Mouse (Mus musculus) spleen, adult 18-20 months (tissue): ENCODE measurements around the gene Nat9.

ENCODE experiments used
- DNase-seq, 2 experiments: peaks; one replicate each; pipeline ENCODE4 v3.0.0; 2022; ENCODE audit warnings: mixed read lengths in 2 of 2

The Nat9 gene

GRCm38 (mm10) chr11:115150741-115151254 lies 36.9 kb downstream of the Nat9 start:
- DNase-seq, result no peak

GRCm38 (mm10) chr11:115147813-115148212 lies 39.8 kb downstream of the Nat9 start:
- DNase-seq, result no peak

GRCm38 (mm10) chr11:115141970-115142369 lies 45.7 kb downstream of the Nat9 start:
- DNase-seq, result no peak

- DNase-seq, result peak in 1 of 2 experiments; percentile 13
These were observed 48.9 kb downstream of the Nat9 start for GRCm38 (mm10) chr11:115138597-115139262.

GRCm38 (mm10) chr11:115133800-115134199 lies 53.9 kb downstream of the Nat9 start, which contains the start of gene Cd300lf:
TSS of gene Cd300lf (minus strand) at chr11:115133992.
- peak in 1 of 2 experiments; percentile 46 for DNase-seq
